Mouse (Mus musculus) small intestine, adult 2 months (tissue): Measurements from ENCODE around the gene Cytl1.

Experiments used
- CTCF ChIP-seq: fragments of 200-500 bp; IDR thresholded peaks from 2 replicates; pipeline ENCODE4 v1.5.1; 2012; ENCODE audit warnings: low read depth, mild to moderate bottlenecking, control low read depth, inconsistent platforms, low read length, moderate library complexity, mixed read lengths; ENCODE audit not compliant: insufficient replicate concordance, insufficient read length; ENCODE audit errors: extremely low read depth
- POLR2A ChIP-seq: fragments of 200-500 bp; IDR thresholded peaks from 2 replicates; pipeline ENCODE4 v1.6.1; 2012; ENCODE audit warnings: low read depth, mild to moderate bottlenecking, control low read depth, inconsistent platforms, low read length, moderate library complexity

GRCm38 (mm10) chr5:37720670-37721069 lies 14.6 kb upstream of the Cytl1 start:
- TF ChIP-seq POLR2A: no peak
- TF ChIP-seq CTCF: no peak
